Mouse (Mus musculus): ENCODE results near the gene Psmc3.
A peak's percentile ranks its signal among the peaks of the same experiment; 100 is the strongest.

Gene Psmc3

GRCm38 (mm10) chr2:91060544-91061355, 6.9 kb downstream of the Psmc3 start:
- no peaks in the 10 kb centered on the region for H3K27me3 ChIP-seq (ENCODE audit: insufficient read depth, low read length)
- H3K4me1 ChIP-seq (replicated peaks; ENCODE audit: low read depth, low read length): peaks cover 57% of the 10 kb centered on the region
- TF ChIP-seq NANOG (IDR thresholded peaks at IDR 0.05; ENCODE audit: borderline replicate concordance, low read length) (no peak), CTCF (conservative IDR thresholded peaks at IDR 0.05; ENCODE audit: low read length) (peak; percentile 29; the same call in 1 of the 2 replicates), POU5F1 (IDR thresholded peaks at IDR 0.05; ENCODE audit: borderline replicate concordance, low read length) (no peak)
- H3K4me3 ChIP-seq (replicated peaks; ENCODE audit: low read length): 0 out of 2 replicates have a peak overlapping the region, but pooled peaks have one; percentile 3
- H3K36me3 ChIP-seq (ENCODE audit: insufficient read depth, low read length): peaks cover 97% of the 10 kb centered on the region
- no peaks in the 10 kb centered on the region for H3K9me3 ChIP-seq (ENCODE audit: low read length)

- Histone ChIP-seq H3K27me3 (ENCODE audit: insufficient read depth, low read length) (no peaks in the 10 kb centered on the region), H3K4me1 (replicated peaks; ENCODE audit: low read depth, low read length) (peaks cover 58% of the 10 kb centered on the region), H3K9me3 (ENCODE audit: low read length) (no peaks in the 10 kb centered on the region), H3K4me3 (replicated peaks; ENCODE audit: low read length) (no peak overlapping the region), H3K36me3 (ENCODE audit: insufficient read depth, low read length) (peaks cover 91% of the 10 kb centered on the region)
- TF ChIP-seq POU5F1 (IDR thresholded peaks at IDR 0.05; ENCODE audit: borderline replicate concordance, low read length) (no peak), CTCF (conservative IDR thresholded peaks at IDR 0.05; ENCODE audit: low read length) (no peak), NANOG (IDR thresholded peaks at IDR 0.05; ENCODE audit: borderline replicate concordance, low read length) (no peak)
Observed at GRCm38 (mm10) chr2:91061849-91062481, 8.2 kb downstream of the Psmc3 start.

- peaks cover 84% of the 10 kb centered on the region for H3K36me3 ChIP-seq (ENCODE audit: insufficient read depth, low read length)
- H3K4me3 ChIP-seq (replicated peaks; ENCODE audit: low read length): no peak overlapping the region
- no peaks in the 10 kb centered on the region for H3K9me3 ChIP-seq (ENCODE audit: low read length)
- no peaks in the 10 kb centered on the region for H3K27me3 ChIP-seq (ENCODE audit: insufficient read depth, low read length)
- H3K4me1 ChIP-seq (replicated peaks; ENCODE audit: low read depth, low read length): peaks cover 59% of the 10 kb centered on the region
- TF ChIP-seq CTCF (conservative IDR thresholded peaks at IDR 0.05; ENCODE audit: low read length) (no peak), NANOG (IDR thresholded peaks at IDR 0.05; ENCODE audit: borderline replicate concordance, low read length) (no peak), POU5F1 (IDR thresholded peaks at IDR 0.05; ENCODE audit: borderline replicate concordance, low read length) (no peak)
Observed at GRCm38 (mm10) chr2:91062779-91063606, 9.2 kb downstream of the Psmc3 start.

GRCm38 (mm10) chr2:91064211-91064610, 10.4 kb downstream of the Psmc3 start:
- peaks cover 72% of the 10 kb centered on the region for H3K36me3 ChIP-seq (ENCODE audit: insufficient read depth, low read length)
- H3K9me3 ChIP-seq (ENCODE audit: low read length): no peaks in the 10 kb centered on the region
- H3K4me3 ChIP-seq (replicated peaks; ENCODE audit: low read length): no peak overlapping the region
- peaks cover 67% of the 10 kb centered on the region for H3K4me1 ChIP-seq (replicated peaks; ENCODE audit: low read depth, low read length)
- TF ChIP-seq POU5F1 (IDR thresholded peaks at IDR 0.05; ENCODE audit: borderline replicate concordance, low read length) (no peak), CTCF (conservative IDR thresholded peaks at IDR 0.05; ENCODE audit: low read length) (peak; percentile 33; the same call in 1 of the 2 replicates)
- 0 out of 2 replicates have a peak, but pooled peaks cover 6% of the 10 kb centered on the region for H3K27me3 ChIP-seq (ENCODE audit: insufficient read depth, low read length)

DNA sequence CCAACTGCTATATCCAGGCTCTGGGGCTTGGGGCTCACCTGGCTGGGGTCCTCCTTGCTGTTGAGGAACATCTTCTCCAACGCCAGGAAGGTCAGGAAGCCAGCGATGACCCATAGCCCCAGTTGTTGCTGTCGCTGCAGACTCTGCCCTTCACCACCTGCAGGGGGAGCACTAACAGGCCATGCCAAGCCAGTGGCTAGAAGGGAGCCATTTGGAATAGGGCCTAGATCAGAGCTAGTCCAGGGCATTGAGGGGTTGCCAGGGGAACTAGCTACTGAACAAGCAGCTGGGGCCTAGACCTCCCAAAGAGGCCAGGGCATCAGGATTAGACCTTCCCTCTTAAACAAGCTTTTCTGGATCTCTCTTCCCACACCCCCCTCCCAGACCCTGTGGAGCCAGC, 11.7 kb downstream of the Psmc3 start:
- Histone ChIP-seq H3K4me1 (replicated peaks; ENCODE audit: low read depth, low read length) (peaks cover 60% of the 10 kb centered on the region), H3K27me3 (ENCODE audit: insufficient read depth, low read length) (0 out of 2 replicates have a peak, but pooled peaks cover 6% of the 10 kb centered on the region)

DNA sequence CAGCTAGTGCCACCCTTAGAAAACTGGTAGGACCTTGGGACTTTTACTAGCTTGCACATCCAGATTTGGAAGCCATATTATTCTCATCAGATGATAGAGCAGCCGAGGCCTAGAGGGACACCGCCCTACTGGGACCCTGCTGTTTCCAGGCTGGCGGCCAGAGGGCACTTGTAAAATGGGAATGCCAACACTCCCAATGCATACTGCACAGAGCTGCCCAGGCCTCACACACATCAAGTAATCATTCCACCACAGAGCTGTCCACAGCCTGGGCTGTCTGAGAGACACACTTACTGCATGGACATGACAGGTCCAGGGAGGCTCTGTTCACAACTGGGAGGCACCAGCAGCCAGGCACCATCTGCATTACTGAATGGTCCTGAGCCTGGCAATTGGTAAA, 12.6 kb downstream of the Psmc3 start:
- Histone ChIP-seq H3K36me3 (ENCODE audit: insufficient read depth, low read length) (peaks cover 50% of the 10 kb centered on the region), H3K4me3 (replicated peaks; ENCODE audit: low read length) (no peak overlapping the region), H3K27me3 (ENCODE audit: insufficient read depth, low read length) (0 out of 2 replicates have a peak, but pooled peaks cover 6% of the 10 kb centered on the region), H3K9me3 (ENCODE audit: low read length) (no peaks in the 10 kb centered on the region), H3K4me1 (replicated peaks; ENCODE audit: low read depth, low read length) (peaks cover 59% of the 10 kb centered on the region)
- no peak for TF ChIP-seq CTCF (conservative IDR thresholded peaks at IDR 0.05; ENCODE audit: low read length)

More for the DNA sequence above, 11.7 kb downstream of the Psmc3 start:
- Histone ChIP-seq H3K4me3 (replicated peaks; ENCODE audit: low read length) (no peak overlapping the region; the same call in 1 of the 2 replicates), H3K9me3 (ENCODE audit: low read length) (no peaks in the 10 kb centered on the region), H3K36me3 (ENCODE audit: insufficient read depth, low read length) (peaks cover 59% of the 10 kb centered on the region)
- TF ChIP-seq POU5F1 (IDR thresholded peaks at IDR 0.05; ENCODE audit: borderline replicate concordance, low read length) (no peak), NANOG (IDR thresholded peaks at IDR 0.05; ENCODE audit: borderline replicate concordance, low read length) (no peak), CTCF (conservative IDR thresholded peaks at IDR 0.05; ENCODE audit: low read length) (peak; percentile 89)

DNA sequence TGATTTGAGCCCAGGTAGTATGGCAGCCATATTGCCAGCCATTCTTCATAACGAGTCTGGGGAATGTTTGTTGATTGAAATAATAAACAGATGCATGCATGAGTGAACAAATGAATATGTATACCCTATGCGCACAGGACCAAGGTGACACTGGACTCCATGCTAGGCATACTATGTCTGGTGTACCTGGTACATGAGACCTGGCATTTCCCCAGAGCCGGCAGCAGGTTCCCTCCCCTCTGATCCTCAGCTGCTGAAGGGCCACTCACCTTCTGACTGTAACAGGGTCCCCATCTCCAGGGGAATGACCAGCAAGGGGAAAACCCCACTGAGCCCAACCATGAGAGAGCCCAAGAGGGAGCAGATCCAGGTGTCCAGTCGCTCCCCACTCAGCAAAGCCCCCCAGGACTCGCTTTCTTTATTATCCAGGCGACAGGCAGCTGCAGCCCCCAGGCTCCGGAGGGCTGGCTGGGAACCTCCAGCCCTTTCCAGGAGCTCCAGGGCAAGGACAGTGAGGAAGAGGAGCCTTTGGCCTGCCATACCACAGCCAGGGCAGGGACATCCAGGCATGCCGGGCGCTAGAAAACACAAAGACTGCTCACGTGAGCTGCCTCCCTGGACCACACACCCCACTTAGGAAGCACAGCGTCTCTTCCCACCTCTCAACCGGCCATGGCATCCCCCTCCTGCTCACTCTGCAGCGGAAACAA, 14.5 kb downstream of the Psmc3 start:
- 0 out of 2 replicates have a peak, but pooled peaks cover 6% of the 10 kb centered on the region for H3K27me3 ChIP-seq (ENCODE audit: insufficient read depth, low read length)

More for the DNA sequence above, 14.5 kb downstream of the Psmc3 start:
- peak overlapping the region; percentile 85 for H3K4me3 ChIP-seq (replicated peaks; ENCODE audit: low read length)
- peaks cover 59% of the 10 kb centered on the region for H3K4me1 ChIP-seq (replicated peaks; ENCODE audit: low read depth, low read length)
- no peak for TF ChIP-seq POU5F1 (IDR thresholded peaks at IDR 0.05; ENCODE audit: borderline replicate concordance, low read length)
- no peak for TF ChIP-seq CTCF (conservative IDR thresholded peaks at IDR 0.05; ENCODE audit: low read length)
- TF ChIP-seq NANOG (IDR thresholded peaks at IDR 0.05; ENCODE audit: borderline replicate concordance, low read length): no peak
- H3K9me3 ChIP-seq (ENCODE audit: low read length): no peaks in the 10 kb centered on the region
- H3K36me3 ChIP-seq (ENCODE audit: insufficient read depth, low read length): peaks cover 34% of the 10 kb centered on the region
